Mouse (Mus musculus): Measurements from ENCODE around the gene Grik1. TPM values are rescaled to one million over a fixed set of nuclear protein-coding genes. Genes with fewer than 3 reads are reported as not detected.

Gene Grik1
- polyA plus RNA-seq, 1 experiment from 2014 or later: 3.2 TPM

GRCm38 (mm10) chr16:88044321-88044720 lies 245.7 kb downstream of the Grik1 start:
- no peak for ATAC-seq (ENCODE audit: insufficient number of reproducible peaks, insufficient read depth, low FRiP score, low TSS enrichment, low read depth)
- Histone ChIP-seq H3K4me3 (no peak overlapping the region), H3K27ac (no peak overlapping the region), H3K9ac (no peak overlapping the region), H3K9me3 (no peaks in the 10 kb centered on the region), H3K36me3 (no peaks in the 10 kb centered on the region), H3K4me1 (peaks cover 6% of the 10 kb centered on the region), H3K4me2 (no peak overlapping the region), H3K27me3 (no peaks in the 10 kb centered on the region)
- over 99% methylated on average over 4 of the region's 4 CpGs for WGBS

GRCm38 (mm10) chr16:88042458-88042857 lies 247.6 kb downstream of the Grik1 start:
- Histone ChIP-seq H3K4me1 (peaks cover 6% of the 10 kb centered on the region), H3K4me2 (no peak overlapping the region), H3K9me3 (no peaks in the 10 kb centered on the region), H3K9ac (no peak overlapping the region), H3K27ac (no peak overlapping the region), H3K36me3 (no peaks in the 10 kb centered on the region), H3K27me3 (no peaks in the 10 kb centered on the region), H3K4me3 (no peak overlapping the region)
- ATAC-seq (ENCODE audit: insufficient number of reproducible peaks, insufficient read depth, low FRiP score, low TSS enrichment, low read depth): no peak
- WGBS: 26% methylated on average over 6 of the region's 6 CpGs

GRCm38 (mm10) chr16:88038503-88039091 lies 251.5 kb downstream of the Grik1 start:
- no peak overlapping the region for H3K4me3 ChIP-seq
- WGBS: 78% methylated on average over 11 of the region's 11 CpGs
- H3K27me3 ChIP-seq: no peaks in the 10 kb centered on the region
- H3K9me3 ChIP-seq: no peaks in the 10 kb centered on the region
- H3K4me2 ChIP-seq: no peak overlapping the region
- H3K4me1 ChIP-seq: peaks cover 6% of the 10 kb centered on the region
- no peak overlapping the region for H3K9ac ChIP-seq
- no peak overlapping the region for H3K27ac ChIP-seq
- no peak for ATAC-seq (ENCODE audit: insufficient number of reproducible peaks, insufficient read depth, low FRiP score, low TSS enrichment, low read depth)
- no peaks in the 10 kb centered on the region for H3K36me3 ChIP-seq

- 64% methylated on average over 2 of the region's 2 CpGs for WGBS
- H3K4me3 ChIP-seq: no peak overlapping the region
- ATAC-seq (ENCODE audit: insufficient number of reproducible peaks, insufficient read depth, low FRiP score, low TSS enrichment, low read depth): no peak
- no peak overlapping the region for H3K4me2 ChIP-seq
- no peaks in the 10 kb centered on the region for H3K4me1 ChIP-seq
- no peaks in the 10 kb centered on the region for H3K36me3 ChIP-seq
- H3K27ac ChIP-seq: no peak overlapping the region
- H3K9me3 ChIP-seq: no peaks in the 10 kb centered on the region
- no peaks in the 10 kb centered on the region for H3K27me3 ChIP-seq
- H3K9ac ChIP-seq: no peak overlapping the region
Observed at GRCm38 (mm10) chr16:87988805-87989204, 301.3 kb downstream of the Grik1 start.

GRCm38 (mm10) chr16:87984201-87984870 lies 305.7 kb downstream of the Grik1 start:
- no peaks in the 10 kb centered on the region for H3K36me3 ChIP-seq
- ATAC-seq (ENCODE audit: insufficient number of reproducible peaks, insufficient read depth, low FRiP score, low TSS enrichment, low read depth): no peak
- H3K27me3 ChIP-seq: no peaks in the 10 kb centered on the region
- H3K9me3 ChIP-seq: no peaks in the 10 kb centered on the region
- H3K4me3 ChIP-seq: no peak overlapping the region
- H3K9ac ChIP-seq: no peak overlapping the region
- no peaks in the 10 kb centered on the region for H3K4me1 ChIP-seq
- H3K27ac ChIP-seq: no peak overlapping the region
- H3K4me2 ChIP-seq: no peak overlapping the region

GRCm38 (mm10) chr16:87974076-87974443 lies 316.0 kb downstream of the Grik1 start:
- Histone ChIP-seq H3K9me3 (no peaks in the 10 kb centered on the region), H3K27me3 (no peaks in the 10 kb centered on the region), H3K4me1 (no peaks in the 10 kb centered on the region), H3K9ac (no peak overlapping the region), H3K4me2 (no peak overlapping the region), H3K36me3 (no peaks in the 10 kb centered on the region), H3K4me3 (no peak overlapping the region), H3K27ac (no peak overlapping the region)
- WGBS: 81% methylated on average over 3 of the region's 3 CpGs
- ATAC-seq (ENCODE audit: insufficient number of reproducible peaks, insufficient read depth, low FRiP score, low TSS enrichment, low read depth): no peak

GRCm38 (mm10) chr16:87973394-87974075 lies 316.5 kb downstream of the Grik1 start:
- no peak for ATAC-seq (ENCODE audit: insufficient number of reproducible peaks, insufficient read depth, low FRiP score, low TSS enrichment, low read depth)
- WGBS: 80% methylated on average over 2 of the region's 2 CpGs

GRCm38 (mm10) chr16:87971911-87972310 lies 318.2 kb downstream of the Grik1 start:
- WGBS: 61% methylated on average over 6 of the region's 6 CpGs
- no peak overlapping the region for H3K4me3 ChIP-seq

More at GRCm38 (mm10) chr16:87973394-87974075, 316.5 kb downstream of the Grik1 start:
- Histone ChIP-seq H3K27ac (no peak overlapping the region), H3K4me2 (no peak overlapping the region), H3K36me3 (no peaks in the 10 kb centered on the region), H3K9me3 (no peaks in the 10 kb centered on the region), H3K4me1 (no peaks in the 10 kb centered on the region), H3K27me3 (no peaks in the 10 kb centered on the region), H3K9ac (no peak overlapping the region), H3K4me3 (no peak overlapping the region)

GRCm38 (mm10) chr16:87969936-87970335 lies 320.1 kb downstream of the Grik1 start:
- H3K9me3 ChIP-seq: no peaks in the 10 kb centered on the region
- no peaks in the 10 kb centered on the region for H3K27me3 ChIP-seq
- no peaks in the 10 kb centered on the region for H3K4me1 ChIP-seq
- H3K27ac ChIP-seq: no peak overlapping the region
- H3K4me2 ChIP-seq: no peak overlapping the region
- ATAC-seq (ENCODE audit: insufficient number of reproducible peaks, insufficient read depth, low FRiP score, low TSS enrichment, low read depth): no peak
- H3K36me3 ChIP-seq: no peaks in the 10 kb centered on the region
- H3K9ac ChIP-seq: no peak overlapping the region
- WGBS: 87% methylated on average over 3 of the region's 3 CpGs
- H3K4me3 ChIP-seq: no peak overlapping the region

More at GRCm38 (mm10) chr16:87971911-87972310, 318.2 kb downstream of the Grik1 start:
- no peaks in the 10 kb centered on the region for H3K4me1 ChIP-seq
- no peaks in the 10 kb centered on the region for H3K9me3 ChIP-seq
- H3K27me3 ChIP-seq: no peaks in the 10 kb centered on the region
- H3K27ac ChIP-seq: no peak overlapping the region
- H3K9ac ChIP-seq: no peak overlapping the region
- no peak for ATAC-seq (ENCODE audit: insufficient number of reproducible peaks, insufficient read depth, low FRiP score, low TSS enrichment, low read depth)
- no peaks in the 10 kb centered on the region for H3K36me3 ChIP-seq
- no peak overlapping the region for H3K4me2 ChIP-seq

- WGBS: 83% methylated on average over 6 of the region's 6 CpGs
- ATAC-seq (ENCODE audit: insufficient number of reproducible peaks, insufficient read depth, low FRiP score, low TSS enrichment, low read depth): no peak
- Histone ChIP-seq H3K36me3 (no peaks in the 10 kb centered on the region), H3K4me3 (no peak overlapping the region), H3K27ac (no peak overlapping the region), H3K9me3 (no peaks in the 10 kb centered on the region), H3K9ac (no peak overlapping the region), H3K27me3 (no peaks in the 10 kb centered on the region), H3K4me2 (no peak overlapping the region), H3K4me1 (no peaks in the 10 kb centered on the region)
Observed at GRCm38 (mm10) chr16:87961419-87961818, 328.6 kb downstream of the Grik1 start.

GRCm38 (mm10) chr16:87957449-87957848 lies 332.6 kb downstream of the Grik1 start:
- no peaks in the 10 kb centered on the region for H3K9me3 ChIP-seq
- H3K27ac ChIP-seq: no peak overlapping the region
- no peaks in the 10 kb centered on the region for H3K27me3 ChIP-seq
- 91% methylated on average over 10 of the region's 10 CpGs for WGBS
- H3K9ac ChIP-seq: no peak overlapping the region
- no peak overlapping the region for H3K4me3 ChIP-seq
- ATAC-seq (ENCODE audit: insufficient number of reproducible peaks, insufficient read depth, low FRiP score, low TSS enrichment, low read depth): no peak
- H3K4me2 ChIP-seq: no peak overlapping the region
- no peaks in the 10 kb centered on the region for H3K4me1 ChIP-seq
- H3K36me3 ChIP-seq: no peaks in the 10 kb centered on the region

- WGBS: 68% methylated on average over 5 of the region's 5 CpGs
- H3K9me3 ChIP-seq: no peaks in the 10 kb centered on the region
- no peak overlapping the region for H3K9ac ChIP-seq
- ATAC-seq (ENCODE audit: insufficient number of reproducible peaks, insufficient read depth, low FRiP score, low TSS enrichment, low read depth): no peak
- no peaks in the 10 kb centered on the region for H3K36me3 ChIP-seq
- no peak overlapping the region for H3K27ac ChIP-seq
- no peak overlapping the region for H3K4me2 ChIP-seq
- H3K4me3 ChIP-seq: no peak overlapping the region
- H3K27me3 ChIP-seq: no peaks in the 10 kb centered on the region
- H3K4me1 ChIP-seq: no peaks in the 10 kb centered on the region
Observed at GRCm38 (mm10) chr16:87956178-87956577, 333.9 kb downstream of the Grik1 start.
